Mouse (Mus musculus) testis, adult 2 months (tissue): Measurements from ENCODE around the gene Rint1.

Experiments
- CTCF ChIP-seq: fragments of 200-500 bp; IDR thresholded peaks from 2 replicates; pipeline ENCODE4 v1.5.1; 2012; ENCODE audit warnings: low read depth, mild to moderate bottlenecking, inconsistent platforms, low read length, moderate library complexity; ENCODE audit not compliant: control insufficient read depth, insufficient read depth, insufficient replicate concordance
- POLR2A ChIP-seq: fragments of 200-500 bp; IDR thresholded peaks from 2 replicates; pipeline ENCODE4 v1.6.1; 2012; ENCODE audit warnings: low read depth, mild to moderate bottlenecking, inconsistent platforms, low read length, moderate library complexity; ENCODE audit not compliant: control insufficient read depth

DNA sequence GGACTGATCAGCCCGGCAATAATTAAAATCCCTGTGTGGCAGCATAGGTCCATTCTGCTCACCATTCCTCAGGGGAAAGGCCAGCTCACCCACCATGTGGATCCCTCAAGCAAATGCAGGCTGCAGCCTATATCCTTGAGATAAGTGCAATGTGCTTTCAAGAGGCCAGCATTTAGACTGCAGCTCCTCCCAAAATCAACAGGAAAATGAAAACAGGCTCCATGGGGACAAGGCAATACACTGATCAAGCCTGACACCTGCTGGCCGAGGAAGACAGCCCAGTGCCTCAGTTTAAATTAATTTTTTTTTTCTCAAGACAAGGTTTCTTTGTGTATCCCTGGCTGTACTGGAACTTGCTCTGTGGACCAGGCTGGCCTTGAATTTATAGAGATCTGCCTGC, 28.9 kb upstream of the Rint1 start:
- TF ChIP-seq CTCF (no peak; the same call in 1 of the 2 replicates), POLR2A (no peak)
